Mouse (Mus musculus) lung, embryonic 14.5 days (tissue): Measurements from ENCODE around the gene Ing2. TPM values are rescaled to one million over a fixed set of nuclear protein-coding genes. Genes with fewer than 3 reads are reported as not detected.

ENCODE experiments used
- ATAC-seq: fragments of 200-750 bp; cut with Nextera tagmentation; 2 replicates; pipeline ENCODE4 v1.8.0; 2017; ENCODE audit warnings: mild to moderate bottlenecking, moderate TSS enrichment, moderate library complexity; ENCODE audit not compliant: insufficient read depth
- DNase-seq: peaks from one replicate; pipeline ENCODE4 v3.0.0-alpha.2; 2015
- H3K27ac ChIP-seq: fragments of 300-500 bp; sonication (generic); 2 replicates; pipeline ENCODE4 v1.5.1; 2014; ENCODE audit warnings: low read depth, mild to moderate bottlenecking, moderate library complexity
- H3K27me3 ChIP-seq: fragments of 300-500 bp; sonication (generic); 2 replicates; pipeline ENCODE4 v1.6.1; 2014; ENCODE audit warnings: low read length, control low read depth; ENCODE audit not compliant: insufficient read depth
- H3K36me3 ChIP-seq: fragments of 300-500 bp; sonication (generic); 2 replicates; pipeline ENCODE4 v1.6.1; 2014; ENCODE audit warnings: control low read depth; ENCODE audit not compliant: insufficient read depth
- H3K4me1 ChIP-seq: fragments of 300-500 bp; sonication (generic); 2 replicates; pipeline ENCODE4 v1.6.1; 2014; ENCODE audit warnings: antibody characterized with exemption, control low read depth; ENCODE audit not compliant: insufficient read depth
- H3K4me2 ChIP-seq: fragments of 300-500 bp; sonication (generic); 2 replicates; pipeline ENCODE4 v1.6.1; 2014; ENCODE audit warnings: mild to moderate bottlenecking
- H3K4me3 ChIP-seq: fragments of 300-500 bp; sonication (generic); 2 replicates; pipeline ENCODE4 v1.5.1; 2014; ENCODE audit warnings: low read depth, low read length
- H3K9ac ChIP-seq: fragments of 300-500 bp; sonication (generic); 2 replicates; pipeline ENCODE4 v1.6.1; 2014
- H3K9me3 ChIP-seq: fragments of 300-500 bp; sonication (generic); 2 replicates; pipeline ENCODE4 v1.6.1; 2016; ENCODE audit warnings: low read depth, low read length, control low read depth
- CTCF ChIP-seq: IDR thresholded peaks from 2 replicates; pipeline ENCODE4 v1.5.1; 2016; ENCODE audit warnings: antibody characterized with exemption, low read depth
- WGBS: fragments of 180-500 bp; shearing (Covaris S2); extraction: QIAGEN DNeasy Blood & Tissue Kit; methylation state at CpG from one replicate; pipeline ENCODE4 v1.1.7; 2014; 5-methylcytosine and 5-hydroxymethylcytosine counted together
- polyA plus RNA-seq: library from polyadenylated mRNA; unstranded; fragments of >200 nt; fragmentation: Nextera tagmentation; extraction: Ambion mirVana; gene quantifications from 2 replicates; pipeline ENCODE4 v1.2.1, GENCODE M21; 2014

The Ing2 gene
- polyA plus RNA-seq, 1 experiment from 2014 or later = 14.6 TPM

DNA sequence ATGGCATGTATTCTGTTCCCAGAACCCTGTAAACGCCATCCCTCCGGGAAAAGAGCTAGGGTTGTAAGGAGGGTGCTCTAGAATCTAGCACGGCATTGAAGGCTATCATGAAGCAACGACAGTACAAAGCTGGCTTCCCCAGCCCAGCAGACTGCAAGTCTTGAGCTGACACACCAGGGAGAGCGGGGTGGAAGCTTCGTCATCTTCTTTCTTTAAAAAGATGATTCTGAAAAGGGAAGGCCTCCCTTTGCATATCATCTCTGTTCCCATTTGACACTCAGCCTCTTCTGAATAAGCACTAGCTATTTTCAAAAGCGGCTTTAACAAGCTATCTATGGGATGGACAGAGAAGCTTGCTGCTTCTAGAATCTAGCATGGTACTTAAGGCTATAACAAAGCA is 15.0 kb downstream of the Ing2 start:
- Histone ChIP-seq H3K36me3 (no peaks in the 10 kb centered on the region), H3K9ac (no peak overlapping the region), H3K4me1 (no peaks in the 10 kb centered on the region), H3K9me3 (no peaks in the 10 kb centered on the region), H3K27ac (no peak overlapping the region), H3K27me3 (no peaks in the 10 kb centered on the region), H3K4me2 (no peak overlapping the region), H3K4me3 (no peak overlapping the region)
- no peak for DNase-seq
- no peak for ATAC-seq
- no peak for TF ChIP-seq CTCF
- WGBS = 86% methylated on average over 7 of the region's 7 CpGs

DNA sequence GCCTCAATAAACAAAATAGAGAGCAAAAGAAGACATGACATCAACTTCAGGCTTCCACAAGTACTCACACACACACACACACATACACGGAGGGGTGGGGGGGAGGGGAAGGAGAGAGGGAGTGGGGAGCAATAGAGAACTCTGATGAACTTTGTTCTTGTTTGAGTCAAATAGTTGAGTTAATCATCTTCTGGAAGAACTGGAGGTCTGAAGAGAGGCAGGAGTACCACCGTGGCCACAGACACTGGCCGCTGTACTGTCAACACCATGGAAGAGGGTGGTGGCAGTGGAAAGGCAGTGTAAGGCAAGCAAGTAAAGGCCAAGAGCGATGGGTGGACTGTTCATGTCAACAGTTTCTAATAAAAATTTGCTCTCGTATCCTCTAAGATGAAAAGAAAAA is 15.9 kb downstream of the Ing2 start:
- 84% methylated on average over 5 of the region's 5 CpGs for WGBS
- ATAC-seq (no peak), DNase-seq (no peak)
- Histone ChIP-seq H3K9ac (no peak overlapping the region), H3K27me3 (no peaks in the 10 kb centered on the region), H3K27ac (no peak overlapping the region), H3K4me1 (no peaks in the 10 kb centered on the region), H3K4me2 (no peak overlapping the region), H3K4me3 (no peak overlapping the region), H3K9me3 (no peaks in the 10 kb centered on the region), H3K36me3 (no peaks in the 10 kb centered on the region)
- TF ChIP-seq CTCF = no peak

DNA sequence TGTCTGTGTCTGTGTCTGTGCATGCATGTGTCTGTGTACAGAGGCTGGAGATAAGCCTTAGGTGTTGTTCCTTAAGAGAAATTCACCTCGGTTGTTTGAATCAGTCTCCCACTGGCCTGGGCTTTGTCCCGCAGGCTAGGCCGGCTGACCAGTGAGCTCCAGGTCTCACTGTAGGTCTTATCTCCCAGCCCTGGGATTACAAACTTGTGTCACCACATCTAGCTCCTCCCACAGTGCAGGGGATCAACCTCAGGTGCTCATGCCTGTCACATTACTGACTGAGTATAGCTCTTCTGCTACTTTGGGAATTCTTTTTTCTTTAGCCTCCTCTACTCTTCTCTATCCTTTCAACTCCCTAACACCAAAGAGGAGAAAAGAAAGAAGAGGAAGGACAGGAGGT is 20.9 kb downstream of the Ing2 start:
- no peak overlapping the region for H3K4me3 ChIP-seq
- WGBS = 35% methylated on average over 3 of the region's 3 CpGs

DNA sequence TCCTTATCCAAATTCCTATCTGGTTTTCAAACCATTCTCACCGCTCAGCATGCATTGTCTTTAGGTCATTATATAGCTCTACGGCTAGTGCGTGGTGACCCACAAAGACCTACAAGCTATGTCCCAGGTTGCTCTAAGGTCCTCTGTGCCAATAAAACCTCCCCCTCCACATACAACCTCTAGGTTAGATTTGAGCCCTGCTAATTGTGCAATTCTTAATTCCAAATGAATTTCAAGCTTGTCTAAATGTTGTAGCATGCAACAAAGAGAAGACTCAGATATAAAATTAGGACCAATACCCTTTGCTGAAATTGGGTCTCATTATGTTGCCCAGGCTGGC is 22.6 kb downstream of the Ing2 start:
- no peaks in the 10 kb centered on the region for H3K9me3 ChIP-seq
- ATAC-seq (no peak), DNase-seq (no peak)
- H3K27me3 ChIP-seq = no peaks in the 10 kb centered on the region
- no peak for TF ChIP-seq CTCF
- H3K27ac ChIP-seq = no peak overlapping the region
- no peak overlapping the region for H3K9ac ChIP-seq
- WGBS = 66% methylated on average over 3 of the region's 3 CpGs
- no peak overlapping the region for H3K4me2 ChIP-seq
- H3K4me1 ChIP-seq = no peaks in the 10 kb centered on the region
- H3K36me3 ChIP-seq = no peaks in the 10 kb centered on the region
- H3K4me3 ChIP-seq = no peak overlapping the region

More for the DNA sequence above, 20.9 kb downstream of the Ing2 start:
- no peaks in the 10 kb centered on the region for H3K36me3 ChIP-seq
- H3K4me2 ChIP-seq = no peak overlapping the region
- no peak overlapping the region for H3K9ac ChIP-seq
- H3K4me1 ChIP-seq = no peaks in the 10 kb centered on the region
- H3K9me3 ChIP-seq = no peaks in the 10 kb centered on the region
- no peak overlapping the region for H3K27ac ChIP-seq
- ATAC-seq (no peak), DNase-seq (no peak)
- no peak for TF ChIP-seq CTCF
- H3K27me3 ChIP-seq = no peaks in the 10 kb centered on the region

GRCm38 (mm10) chr8:47651913-47652736 is 23.2 kb downstream of the Ing2 start:
- no peak overlapping the region for H3K4me3 ChIP-seq
- H3K27ac ChIP-seq = no peak overlapping the region
- H3K4me2 ChIP-seq = no peak overlapping the region
- 73% methylated on average over 13 of the region's 13 CpGs for WGBS
- peak; percentile 7 for DNase-seq
- H3K36me3 ChIP-seq = no peaks in the 10 kb centered on the region
- H3K9ac ChIP-seq = no peak overlapping the region
- 0 out of 2 replicates have a peak, but pooled peaks have one; percentile 28 for ATAC-seq
- no peak for TF ChIP-seq CTCF
- no peaks in the 10 kb centered on the region for H3K4me1 ChIP-seq
- H3K9me3 ChIP-seq = no peaks in the 10 kb centered on the region
- H3K27me3 ChIP-seq = no peaks in the 10 kb centered on the region

GRCm38 (mm10) chr8:47650853-47651252 is 24.5 kb downstream of the Ing2 start:
- Histone ChIP-seq H3K9ac (no peak overlapping the region), H3K4me2 (no peak overlapping the region), H3K36me3 (no peaks in the 10 kb centered on the region), H3K27ac (no peak overlapping the region), H3K4me1 (no peaks in the 10 kb centered on the region), H3K4me3 (no peak overlapping the region), H3K27me3 (no peaks in the 10 kb centered on the region), H3K9me3 (no peaks in the 10 kb centered on the region; the same call in 1 of the 2 replicates)
- ATAC-seq (no peak), DNase-seq (no peak)
- no peak for TF ChIP-seq CTCF
- WGBS = 39% methylated on average over 4 of the region's 4 CpGs

- 84% methylated on average over 9 of the region's 9 CpGs for WGBS
- TF ChIP-seq CTCF = no peak
- no peak for DNase-seq
These were observed 25.8 kb downstream of the Ing2 start for GRCm38 (mm10) chr8:47649551-47649950.

More at GRCm38 (mm10) chr8:47649551-47649950, 25.8 kb downstream of the Ing2 start:
- Histone ChIP-seq H3K4me3 (no peak overlapping the region), H3K4me2 (no peak overlapping the region), H3K27me3 (no peaks in the 10 kb centered on the region), H3K27ac (no peak overlapping the region), H3K4me1 (no peaks in the 10 kb centered on the region), H3K9me3 (no peaks in the 10 kb centered on the region; the same call in 1 of the 2 replicates), H3K9ac (no peak overlapping the region), H3K36me3 (no peaks in the 10 kb centered on the region)
- no peak for ATAC-seq
